Mouse (Mus musculus): ENCODE results near the gene Ly6f. TPM values are rescaled to one million over a fixed set of nuclear protein-coding genes. Genes with fewer than 3 reads are reported as not detected.
"Not testable (repeated sequence)": the region's sequence is repeated elsewhere in the genome, so short reads cannot be mapped to it uniquely, and the experiment has no call there.

Gene Ly6f
- not detected for total RNA-seq (2021)
- long read RNA-seq, experiment 1 = 0 reads
- long read RNA-seq, experiment 2 = 0 reads

DNA sequence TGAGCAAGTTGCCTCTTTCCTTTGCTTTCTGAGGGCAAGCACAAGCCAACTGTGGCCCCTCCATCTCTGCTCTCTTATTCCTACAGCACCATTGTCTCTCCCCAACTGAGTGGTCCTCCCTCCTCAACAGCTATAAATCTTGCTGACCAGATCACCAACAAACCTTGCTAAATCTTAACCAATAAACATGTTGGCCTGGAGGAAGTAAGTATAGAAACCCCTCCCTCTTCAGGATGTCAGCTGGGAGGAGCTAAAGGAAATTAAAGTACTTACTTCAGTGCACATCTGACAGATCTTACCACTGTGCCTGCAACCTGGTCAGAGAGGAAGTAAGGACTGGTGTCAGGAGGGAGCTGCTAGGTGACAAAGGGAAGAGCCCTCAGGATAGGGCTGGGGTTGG is at the start of gene Ly6f:
Gene Ly6f, plus strand, starts transcription at position 301 of the 400 bp plus-strand sequence.
- DNase-seq = no peak

DNA sequence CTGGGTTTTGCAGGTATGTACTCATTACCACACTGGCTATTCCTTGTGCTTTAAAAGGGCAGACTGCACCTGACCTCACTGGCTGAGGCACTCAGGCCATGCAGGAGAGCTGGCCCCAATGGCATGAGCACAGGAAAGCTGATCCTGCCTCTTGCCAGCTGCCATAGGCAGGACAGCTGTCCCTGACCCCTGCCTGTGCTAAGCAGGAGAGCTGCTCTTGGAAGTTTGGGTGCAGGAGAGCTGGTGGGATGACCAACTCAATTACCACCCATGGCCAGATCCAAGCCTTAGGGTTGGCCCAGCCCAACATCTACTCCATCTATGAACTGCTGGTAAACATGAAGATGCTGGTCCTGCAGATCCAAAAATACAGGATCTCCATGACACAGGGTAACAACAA is 46.3 kb upstream of the Ly6f start:
- no peak for DNase-seq

DNA sequence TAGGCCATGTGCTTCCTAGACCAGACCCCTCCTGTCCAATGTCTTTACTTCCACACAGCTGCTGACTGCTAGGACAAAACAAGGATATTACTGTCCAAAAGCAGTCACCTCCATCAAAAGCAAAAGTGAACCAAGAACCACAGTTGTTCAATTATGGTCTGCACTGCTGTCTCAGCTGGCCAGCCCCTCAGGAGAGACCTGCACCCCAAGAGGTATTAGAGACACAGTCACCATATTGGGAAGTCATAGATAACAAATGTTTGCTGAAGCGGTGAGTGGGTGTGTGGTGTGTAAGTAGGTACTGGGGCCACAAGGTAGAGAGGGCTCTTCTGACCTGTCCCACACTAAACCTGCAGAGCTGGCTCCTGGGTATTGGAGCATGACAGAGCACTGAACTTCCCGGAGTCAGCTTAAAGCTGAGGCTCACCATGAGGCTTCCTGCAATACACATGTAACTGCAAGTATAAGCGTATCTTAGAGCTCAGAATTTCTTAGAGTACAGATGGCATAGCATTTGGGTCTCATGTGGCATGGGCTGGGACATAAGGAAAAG is 30.4 kb upstream of the Ly6f start:
- no peak for DNase-seq

DNA sequence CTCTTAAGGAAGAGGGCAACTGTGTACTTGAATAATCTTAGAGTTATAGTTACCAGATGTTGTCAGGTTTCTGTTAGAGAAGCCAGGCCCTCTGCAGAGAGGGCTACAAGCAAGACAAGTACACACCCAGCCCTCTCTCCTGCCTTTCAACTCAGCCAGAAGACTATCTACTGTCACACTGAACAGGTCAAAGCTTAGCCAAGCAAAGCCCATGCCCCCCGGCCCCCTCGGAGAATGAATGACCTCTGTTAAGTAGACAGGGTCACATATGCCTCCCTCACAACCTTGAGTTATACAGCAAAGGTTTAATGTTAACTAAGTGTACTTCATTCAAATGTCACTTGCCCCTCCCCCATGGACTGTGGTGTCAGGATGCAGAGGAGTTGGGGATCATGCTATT is 27.7 kb upstream of the Ly6f start:
- DNase-seq = no peak

DNA sequence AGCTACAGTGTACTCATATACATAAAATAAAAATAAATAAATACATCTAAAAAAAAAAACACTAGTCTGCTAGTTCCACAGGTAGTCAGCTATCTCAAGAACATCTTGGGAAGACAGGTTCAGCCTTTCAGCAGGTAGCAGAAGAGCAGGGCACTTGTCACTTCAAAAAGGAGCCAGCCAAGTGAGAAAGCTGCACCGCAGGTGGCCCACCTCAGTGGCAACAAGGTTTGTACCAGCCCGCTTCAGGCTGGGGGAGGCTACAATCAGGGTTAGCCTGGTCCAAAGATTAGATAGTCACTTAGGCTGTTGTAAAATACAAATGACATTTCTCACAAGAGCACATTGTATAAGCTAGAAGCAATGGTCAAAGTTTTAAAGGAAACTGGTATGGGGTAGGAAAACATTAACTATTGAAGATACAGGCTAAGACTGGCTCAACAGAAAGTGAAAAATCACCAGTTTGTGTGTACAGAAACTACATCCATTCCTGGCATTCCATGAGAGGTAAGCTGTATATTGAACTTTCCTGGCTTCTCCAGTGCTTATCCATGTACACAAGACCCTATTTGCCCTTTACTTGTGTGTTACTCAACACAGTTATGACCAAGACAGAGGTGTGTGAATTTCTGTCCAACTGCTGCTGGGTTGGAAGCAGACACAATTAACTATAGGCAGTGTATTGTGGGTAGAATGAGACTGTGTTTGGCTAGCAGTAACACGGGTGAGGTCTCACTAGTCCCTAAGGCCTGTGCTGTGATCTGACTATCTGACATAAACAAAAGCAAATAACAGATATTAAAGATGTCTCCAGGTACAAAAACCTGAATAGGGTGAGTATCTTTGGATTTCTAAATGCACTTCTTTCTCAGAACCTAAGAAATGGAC is 25.2 kb upstream of the Ly6f start:
- no peak for DNase-seq

DNA sequence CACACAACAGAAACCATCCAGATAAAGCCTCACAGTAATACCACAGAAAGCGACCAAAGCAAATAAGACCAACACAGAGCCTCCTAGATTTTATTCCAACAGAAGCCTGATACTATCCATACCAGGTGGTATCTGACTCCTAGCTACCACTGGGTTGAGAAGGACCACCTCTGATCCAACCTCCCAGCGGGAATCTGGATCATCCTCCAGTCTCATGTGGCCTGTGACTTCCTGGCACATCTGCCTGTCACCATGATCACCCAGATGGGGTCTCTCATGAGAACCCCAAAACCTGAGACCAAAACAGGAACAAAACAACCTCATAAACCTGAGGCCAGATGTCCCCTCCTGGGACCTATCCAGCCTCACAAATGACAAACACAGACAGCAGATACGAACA is 13.6 kb upstream of the Ly6f start:
- DNase-seq = no peak

DNA sequence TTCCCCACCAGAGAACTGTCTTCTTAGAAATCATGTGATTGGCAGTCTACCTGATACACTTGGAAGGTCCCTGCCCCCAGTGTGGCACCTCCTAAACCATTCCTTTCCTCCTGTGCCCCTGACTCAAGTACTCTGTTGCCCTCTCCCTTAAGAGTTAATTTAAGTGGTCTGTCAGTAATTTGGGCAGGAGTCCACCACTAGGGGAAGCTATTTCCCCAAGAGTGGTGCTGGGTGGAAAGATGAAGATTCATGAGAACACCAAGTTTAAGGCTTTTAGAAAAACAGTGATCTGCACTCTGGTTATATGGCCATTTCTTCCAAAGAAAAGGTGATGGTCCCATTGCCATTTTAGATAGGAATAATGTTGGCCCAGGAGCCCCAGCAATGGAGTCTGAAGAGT is 2.4 kb upstream of the Ly6f start:
- DNase-seq = no peak

DNA sequence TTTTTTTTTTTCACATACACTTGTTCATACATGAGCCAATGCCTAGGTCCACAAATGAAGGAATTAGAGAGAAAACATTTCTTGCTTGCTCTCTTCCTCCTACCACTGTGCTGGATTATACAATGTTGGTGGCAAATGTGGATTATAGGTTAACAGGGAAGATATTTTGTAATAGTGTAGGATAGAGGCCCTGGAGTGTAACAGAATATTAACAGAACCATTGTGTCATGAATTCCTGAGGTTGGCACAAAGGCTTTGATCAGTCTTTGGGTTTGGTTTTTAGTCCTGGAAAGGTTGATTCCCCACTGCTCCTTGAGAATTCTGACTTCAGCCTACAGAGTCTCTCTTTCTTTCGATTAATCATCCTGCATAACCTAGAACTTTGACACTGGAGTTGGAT is 1.6 kb upstream of the Ly6f start:
- no peak for DNase-seq

DNA sequence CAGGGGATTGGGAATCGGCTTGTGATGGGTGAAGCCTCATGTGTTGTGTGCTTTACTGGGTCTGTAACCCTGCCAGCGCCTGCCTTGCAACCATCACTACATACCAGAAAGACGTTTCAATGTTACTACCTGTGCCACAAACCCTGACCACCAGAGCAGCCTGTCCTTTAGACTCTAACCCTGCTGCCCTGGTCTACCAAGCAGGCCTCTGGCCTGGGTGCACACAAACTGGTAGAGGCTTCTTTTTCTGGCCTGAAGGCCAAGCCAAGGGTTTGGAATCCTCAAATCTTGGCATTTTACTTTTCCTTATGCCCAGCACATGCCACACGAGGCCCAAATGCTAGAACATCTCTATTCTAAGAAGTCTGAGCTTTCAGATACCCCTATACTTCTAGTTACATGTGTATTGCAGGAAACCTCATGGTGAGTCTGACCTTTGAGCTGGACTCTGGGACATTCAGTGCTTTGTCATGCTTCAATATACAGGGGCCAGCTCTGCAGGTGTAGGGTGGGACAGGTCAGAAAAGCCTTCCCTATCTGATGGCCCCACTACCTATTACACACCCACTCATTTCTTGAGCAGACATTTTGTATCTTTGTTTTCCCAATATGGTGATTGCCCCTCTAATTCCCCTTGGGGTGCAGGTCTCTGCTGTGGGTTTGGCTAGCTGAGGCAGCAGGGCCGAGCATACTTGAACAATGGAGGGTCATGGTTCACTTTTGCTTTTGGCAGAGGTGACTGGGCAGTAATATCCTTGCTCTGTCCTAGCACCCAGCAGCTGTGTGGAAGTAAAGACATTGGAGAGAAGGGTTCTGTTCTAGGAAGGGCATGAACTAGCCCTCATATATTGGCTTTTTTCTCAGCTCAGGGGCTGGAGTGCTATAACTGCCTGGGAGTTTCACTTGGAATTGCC is 952 bp downstream of the Ly6f start:
- DNase-seq = no peak

DNA sequence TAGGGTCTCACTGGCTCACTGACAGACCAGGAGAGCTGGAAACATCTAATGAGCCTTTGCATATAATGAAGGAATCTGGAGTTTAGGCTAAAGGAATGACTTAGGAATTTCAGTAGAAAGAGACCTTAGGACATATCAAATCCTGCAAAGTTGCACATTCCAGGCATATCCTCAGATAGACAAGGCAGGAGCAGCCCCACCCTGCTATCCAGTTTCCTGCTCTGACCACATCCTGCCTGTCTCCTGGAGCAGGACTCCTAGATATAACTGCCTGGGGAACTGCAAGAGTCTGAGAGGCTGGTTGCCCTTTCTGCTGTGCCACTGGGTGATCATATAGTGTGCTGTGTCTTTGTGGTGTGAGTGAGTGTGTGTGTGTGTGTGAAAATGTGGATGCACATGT is 1.9 kb downstream of the Ly6f start:
- no peak for DNase-seq

DNA sequence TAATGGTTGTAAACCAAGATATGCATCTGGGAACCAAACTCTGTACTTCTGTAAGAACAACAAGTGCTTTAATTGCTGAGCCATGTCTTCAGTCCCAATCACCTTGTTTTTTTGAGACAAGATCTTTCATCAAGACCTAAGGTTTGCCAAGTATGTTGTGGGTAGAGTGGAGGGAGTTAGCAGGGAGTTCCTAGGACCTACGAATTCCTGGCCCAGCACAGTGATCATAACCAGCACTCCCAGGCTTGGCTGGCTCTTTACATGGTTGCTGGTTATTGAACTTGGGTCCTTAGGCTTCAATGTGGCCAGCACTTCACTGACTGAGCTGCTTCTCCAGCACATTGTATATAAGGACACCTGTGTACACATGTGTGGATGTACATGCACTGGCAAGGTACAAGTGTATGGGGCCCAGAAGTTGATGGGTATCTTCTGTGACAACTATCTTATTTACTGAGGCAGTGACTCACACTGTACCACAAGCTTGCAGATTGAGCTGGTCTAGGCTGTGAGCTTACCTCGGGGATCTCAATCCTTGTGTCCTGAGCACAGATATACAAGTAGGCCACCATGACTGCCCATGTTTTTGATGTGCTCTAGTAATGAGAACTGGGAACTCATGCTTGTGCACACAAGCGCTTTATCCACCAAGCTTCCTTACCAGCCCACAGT is 2.6 kb downstream of the Ly6f start:
- no peak for DNase-seq

DNA sequence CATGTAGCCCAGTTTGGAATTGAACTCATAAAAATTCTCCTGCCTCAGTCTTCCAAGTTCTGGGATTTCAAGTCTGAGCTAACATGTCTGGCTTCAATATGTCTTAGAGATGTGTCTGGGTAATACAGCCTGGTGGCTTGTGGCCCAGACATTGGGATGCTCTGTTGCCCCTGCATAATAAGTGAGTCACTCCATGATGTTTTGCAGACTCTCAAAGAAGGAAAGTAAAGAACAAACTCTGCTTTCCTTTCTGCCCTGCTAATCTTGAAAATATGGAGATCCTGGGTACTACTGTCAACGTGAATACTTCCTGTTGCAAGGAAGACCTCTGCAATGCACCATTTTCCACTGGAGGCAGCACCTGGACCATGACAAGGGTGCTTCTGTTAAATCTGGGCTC is 3.2 kb downstream of the Ly6f start:
- DNase-seq = no peak

DNA sequence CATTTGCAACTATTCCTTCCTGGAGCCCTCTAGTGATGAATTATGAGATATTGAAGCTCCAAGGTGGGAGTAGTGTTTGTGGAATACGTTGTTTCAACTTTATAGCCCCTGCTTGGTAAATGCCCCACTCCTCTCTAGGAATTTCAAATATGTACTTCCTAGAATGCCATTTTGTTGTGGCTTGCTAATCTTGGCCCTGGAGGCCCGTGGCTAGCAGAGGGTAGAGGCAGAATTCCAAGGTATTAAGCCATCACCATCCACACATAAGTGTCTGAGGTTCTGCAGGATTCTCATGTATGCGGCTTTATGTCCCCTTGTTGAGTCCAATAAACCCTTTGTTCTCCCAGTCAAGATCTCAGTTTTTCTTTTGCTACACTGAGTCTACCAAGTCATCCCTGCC is 3.7 kb downstream of the Ly6f start:
- no peak for DNase-seq

DNA sequence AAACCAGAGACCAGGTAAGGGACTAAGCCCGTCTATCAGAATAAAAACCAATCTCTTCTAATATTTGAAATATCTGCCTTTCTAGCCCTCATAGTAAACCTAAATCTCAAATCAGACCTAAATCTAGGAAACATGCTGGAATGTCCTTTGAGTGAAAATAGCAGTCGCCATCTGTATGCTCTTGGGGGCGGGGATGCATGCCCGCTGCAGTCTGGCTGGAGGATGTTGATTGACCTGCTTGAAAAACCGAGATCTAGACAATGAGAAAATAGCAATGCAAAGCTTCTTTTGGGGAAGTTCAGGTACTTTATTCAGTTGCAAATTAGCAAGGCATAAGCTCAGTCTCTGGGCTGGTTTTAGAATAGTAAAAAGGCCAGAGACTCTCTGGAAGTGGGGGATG is 13.8 kb downstream of the Ly6f start:
- not testable (repeated sequence) for DNase-seq

DNA sequence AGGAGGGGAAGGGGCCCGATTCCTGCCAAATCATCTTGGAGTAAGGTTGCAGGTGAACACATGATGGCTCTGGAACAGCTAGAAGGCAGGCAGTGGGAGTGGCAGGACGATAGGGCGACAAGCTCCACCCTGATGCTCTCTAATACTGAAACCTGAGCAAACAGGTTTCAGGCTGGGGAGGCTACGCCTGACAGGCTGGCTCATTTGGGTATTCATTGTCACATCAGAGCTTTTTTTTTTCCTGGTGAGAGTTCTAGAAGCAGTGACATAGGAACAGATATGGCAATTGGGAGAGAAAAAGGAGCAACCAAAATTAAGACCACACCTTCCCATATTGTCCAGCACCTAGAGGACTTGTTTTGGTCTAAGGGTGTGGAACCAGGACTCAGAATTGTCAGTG is 18.3 kb downstream of the Ly6f start:
- not testable (repeated sequence) for DNase-seq

DNA sequence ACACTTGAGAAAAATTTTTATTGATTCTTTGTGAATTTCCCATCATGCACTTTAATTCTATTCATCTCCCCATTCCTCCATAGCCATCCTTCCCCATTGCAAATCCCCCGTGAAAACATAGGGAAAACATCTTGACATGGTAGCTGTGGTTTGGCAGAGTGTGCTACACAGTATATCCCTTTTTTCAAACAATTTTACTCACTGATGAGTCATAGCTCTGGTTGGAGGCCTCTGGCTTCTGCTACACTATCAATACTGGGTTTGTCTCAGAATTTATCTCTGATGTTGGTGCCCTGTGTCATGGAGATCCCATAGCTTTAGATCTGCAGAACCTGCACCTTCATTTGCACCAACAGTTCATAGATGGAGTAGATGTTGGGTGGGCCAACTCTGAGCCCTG is 24.2 kb downstream of the Ly6f start:
- no peak for DNase-seq

DNA sequence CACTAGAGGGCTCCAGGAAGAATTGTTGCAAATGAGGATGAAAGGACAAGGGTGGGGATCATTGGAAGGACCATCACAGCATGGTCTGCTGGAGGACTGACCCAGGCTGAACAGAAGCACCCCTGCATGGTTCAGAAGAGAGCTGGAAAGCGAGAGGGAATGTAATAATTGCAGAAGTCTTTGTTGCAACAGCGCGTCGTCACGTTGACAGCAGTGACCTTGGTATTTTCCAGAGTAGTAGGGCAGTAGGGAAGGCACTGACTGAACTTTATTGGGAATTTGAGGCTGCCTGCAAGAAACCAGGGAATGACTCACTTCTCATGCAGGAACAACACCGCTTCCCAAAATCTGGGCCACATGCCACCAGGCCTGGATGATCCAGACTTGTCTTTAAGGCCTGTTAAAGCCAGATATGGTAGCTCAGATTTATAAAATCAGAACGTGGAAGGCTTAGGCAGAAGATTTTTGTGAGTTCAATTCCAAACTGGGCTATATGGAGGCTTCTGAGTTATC is 25.7 kb downstream of the Ly6f start:
- peak; percentile 53 to 56 for DNase-seq

DNA sequence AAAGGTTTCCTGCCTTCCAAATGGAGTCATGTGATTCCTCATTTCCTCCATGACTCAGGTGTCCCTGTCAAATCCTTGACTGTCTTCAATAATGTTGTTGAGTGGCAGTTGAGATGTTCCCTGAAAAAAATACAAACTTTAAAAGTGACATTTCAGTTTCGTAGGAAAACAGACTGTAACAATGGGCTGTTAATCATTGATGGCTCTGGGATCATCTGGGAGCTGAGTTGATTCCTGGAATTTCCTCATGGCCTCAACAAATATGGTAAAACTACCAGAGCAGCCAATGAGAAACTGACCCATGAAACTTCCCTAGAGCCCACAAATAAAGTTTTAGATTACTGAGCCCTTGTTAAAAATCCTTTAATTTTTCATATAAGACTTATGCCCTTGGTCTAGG is 37.9 kb downstream of the Ly6f start:
- no peak for DNase-seq

DNA sequence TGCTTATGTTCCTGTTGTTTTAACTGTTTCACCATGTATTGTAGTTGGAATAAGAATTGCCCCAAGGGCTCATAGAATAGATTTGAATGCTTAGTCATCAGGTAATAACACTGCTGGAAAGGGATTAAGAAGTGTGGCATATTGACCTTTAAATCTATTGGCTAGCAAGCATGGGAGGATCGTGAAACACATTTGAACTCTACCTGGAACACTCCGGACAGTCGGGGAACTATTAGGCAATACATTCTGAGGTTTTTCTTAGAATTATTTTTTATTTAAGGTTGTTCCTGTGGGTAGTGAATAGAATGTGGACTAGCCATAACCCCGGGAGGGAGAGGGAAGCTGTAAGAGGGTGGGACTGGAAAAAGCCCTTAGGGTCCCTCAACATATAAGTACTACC is 41.0 kb downstream of the Ly6f start:
- no peak for DNase-seq

DNA sequence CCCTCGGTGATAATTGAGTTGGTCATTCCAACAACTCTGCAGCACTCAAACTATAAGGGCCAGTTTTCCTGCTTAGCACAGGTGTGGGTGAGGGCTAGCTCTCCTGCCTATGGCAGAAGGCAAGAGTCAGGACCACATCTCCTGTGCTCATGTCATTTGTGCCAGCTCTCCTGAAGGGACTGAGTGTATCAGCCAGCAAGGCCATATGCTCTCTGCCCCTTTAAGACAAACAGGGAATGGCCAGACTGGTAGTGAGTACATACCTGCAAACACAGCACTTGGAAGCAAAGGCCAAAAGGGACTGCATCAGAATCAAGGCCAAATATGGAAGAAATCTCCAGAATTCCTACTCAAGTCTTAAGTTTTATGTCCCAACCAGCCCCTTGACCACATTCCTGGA is 41.7 kb downstream of the Ly6f start:
- DNase-seq = no peak

DNA sequence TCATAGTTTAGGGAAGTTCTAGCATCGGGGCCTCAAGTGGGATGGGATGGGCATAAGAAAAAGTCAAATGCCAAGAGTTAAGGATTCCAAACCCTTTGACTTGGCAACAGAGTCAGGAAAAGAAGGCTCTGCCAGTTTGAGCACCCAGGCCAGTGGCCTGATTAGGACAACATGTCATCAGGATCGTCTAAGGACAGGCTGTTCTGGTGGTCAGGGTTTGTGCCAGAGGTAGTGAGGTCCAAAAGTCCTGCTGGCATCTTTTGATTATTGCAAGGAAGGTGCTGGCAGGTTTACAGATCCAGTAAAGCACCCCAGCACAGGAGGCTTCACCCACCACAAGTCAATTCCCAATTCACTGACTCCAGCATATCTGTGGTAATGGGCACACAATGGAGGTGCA is 46.2 kb downstream of the Ly6f start:
- no peak for DNase-seq

DNA sequence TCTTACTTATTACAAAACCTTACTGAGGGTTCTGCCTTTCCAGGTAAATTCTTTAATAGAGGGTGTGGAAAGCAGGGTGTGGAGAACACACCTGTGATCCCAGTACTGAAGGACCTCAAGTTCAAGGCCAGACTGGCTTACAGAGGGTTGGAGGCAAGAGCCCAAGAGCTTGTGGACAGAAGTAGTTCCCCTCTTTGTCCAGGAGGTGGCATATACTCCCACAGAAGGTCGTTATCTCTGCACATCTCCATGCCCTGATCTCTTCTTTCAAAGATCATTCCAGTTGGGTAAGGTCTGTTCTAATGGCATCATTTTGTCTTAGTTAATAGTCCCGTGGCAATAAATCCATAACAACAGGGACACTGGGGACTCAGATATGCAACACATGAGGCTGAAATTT is 49.0 kb downstream of the Ly6f start:
- DNase-seq = no peak
